Mouse (Mus musculus) CD4-positive, CD25-positive, alpha-beta regulatory T cell, adult 2 months (primary cell): Measurements from ENCODE around the gene Scgb2b7.
"Not testable (repeated sequence)": the region's sequence is repeated elsewhere in the genome, so short reads cannot be mapped to it uniquely, and the experiment has no call there.

ENCODE experiments used
- DNase-seq: peaks from one replicate; pipeline ENCODE4 v3.0.0-alpha.2; 2012; ENCODE audit warnings: low read depth, low spot score

The Scgb2b7 gene

GRCm38 (mm10) chr7:31705657-31706056 is at the start of gene Scgb2b7:
Gene Scgb2b7 (minus strand): TSS chr7:31705757.
- not testable (repeated sequence) for DNase-seq

- DNase-seq: not testable (repeated sequence)
Observed at GRCm38 (mm10) chr7:31712365-31712764, 6.8 kb upstream of the Scgb2b7 start, which contains the start of gene Scgb1b7. Gene Scgb1b7 (plus strand): TSS chr7:31712665.
